Mouse (Mus musculus): Measurements from ENCODE around the gene Vamp8. TPM values are rescaled to one million over a fixed set of nuclear protein-coding genes. Genes with fewer than 3 reads are reported as not detected.

The Vamp8 gene
- polyA plus RNA-seq (2014; fragmentation: Nextera tagmentation; extraction: Ambion mirVana) = 137 and 142 TPM in 2 replicates

DNA sequence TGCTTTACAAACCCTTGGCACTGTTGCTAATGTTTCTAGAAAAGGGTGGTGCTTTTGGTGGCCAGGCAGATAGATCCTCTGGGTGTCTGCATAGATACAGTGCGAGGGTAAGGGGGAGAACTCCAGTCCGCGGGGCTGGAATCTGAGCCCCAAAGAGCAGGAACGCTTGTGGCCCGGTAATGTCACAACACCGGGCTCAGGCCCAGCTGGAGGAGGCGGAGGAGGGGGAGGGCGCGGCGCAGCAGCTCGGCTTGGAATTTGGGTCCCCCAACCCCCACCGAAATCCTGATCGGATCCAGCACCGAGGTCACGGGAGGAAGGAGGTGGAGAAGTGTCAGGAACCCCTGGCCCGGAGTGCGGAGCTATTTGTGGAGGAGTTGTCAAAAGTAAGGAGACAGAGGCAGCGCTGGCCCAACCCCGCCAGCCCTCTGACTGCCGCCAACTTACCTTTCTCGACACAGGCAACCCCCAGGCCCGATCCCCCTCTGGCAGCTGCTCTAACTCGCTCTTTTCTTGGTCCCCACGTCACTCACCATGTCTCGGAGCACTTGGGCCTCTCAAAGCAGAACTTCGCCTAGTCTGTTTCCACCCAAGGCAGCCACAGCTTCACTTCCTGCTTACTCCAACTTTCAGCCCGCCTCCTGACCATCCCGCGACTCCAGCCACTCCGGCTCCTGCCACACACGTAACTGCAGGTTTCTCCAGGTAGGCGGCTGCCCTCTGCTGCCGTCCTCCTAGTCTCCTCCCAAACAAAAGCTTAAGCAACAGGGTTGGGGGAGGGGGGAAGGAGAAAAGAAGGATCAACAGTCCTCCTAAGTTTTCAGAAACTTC, at the start of gene Vamp8:
Gene Vamp8, minus strand, starts transcription at position 763 of the 831 bp plus-strand sequence.
- Histone ChIP-seq H3K9me3 (replicated peaks; ENCODE audit: control insufficient read depth, low read length) (no peaks in the 10 kb centered on the region), H3K4me2 (peak within 1 kb of the TSS; percentile 82), H3K4me3 (ENCODE audit: low read depth, low read length) (peak within 1 kb of the TSS; percentile 60), H3K27ac (ENCODE audit: low read depth, low read length) (peak within 1 kb of the TSS; percentile 97), H3K9ac (ENCODE audit: low read depth, low read length) (peak within 1 kb of the TSS; percentile 93), H3K27me3 (ENCODE audit: control insufficient read depth, insufficient read depth, low read length) (no peaks in the 10 kb centered on the region), H3K4me1 (ENCODE audit: control insufficient read depth, insufficient read depth, low read length) (peaks cover 19% of the 10 kb centered on the region), H3K36me3 (ENCODE audit: control insufficient read depth, insufficient read depth, low read length) (peaks cover 5% of the 10 kb centered on the region)
- under 1% methylated on average over 33 of the region's 33 CpGs for WGBS (ENCODE audit: insufficient replicate concordance)
- ATAC-seq (replicated peaks; ENCODE audit: insufficient number of reproducible peaks, low FRiP score, low TSS enrichment) = peak; percentile 55

DNA sequence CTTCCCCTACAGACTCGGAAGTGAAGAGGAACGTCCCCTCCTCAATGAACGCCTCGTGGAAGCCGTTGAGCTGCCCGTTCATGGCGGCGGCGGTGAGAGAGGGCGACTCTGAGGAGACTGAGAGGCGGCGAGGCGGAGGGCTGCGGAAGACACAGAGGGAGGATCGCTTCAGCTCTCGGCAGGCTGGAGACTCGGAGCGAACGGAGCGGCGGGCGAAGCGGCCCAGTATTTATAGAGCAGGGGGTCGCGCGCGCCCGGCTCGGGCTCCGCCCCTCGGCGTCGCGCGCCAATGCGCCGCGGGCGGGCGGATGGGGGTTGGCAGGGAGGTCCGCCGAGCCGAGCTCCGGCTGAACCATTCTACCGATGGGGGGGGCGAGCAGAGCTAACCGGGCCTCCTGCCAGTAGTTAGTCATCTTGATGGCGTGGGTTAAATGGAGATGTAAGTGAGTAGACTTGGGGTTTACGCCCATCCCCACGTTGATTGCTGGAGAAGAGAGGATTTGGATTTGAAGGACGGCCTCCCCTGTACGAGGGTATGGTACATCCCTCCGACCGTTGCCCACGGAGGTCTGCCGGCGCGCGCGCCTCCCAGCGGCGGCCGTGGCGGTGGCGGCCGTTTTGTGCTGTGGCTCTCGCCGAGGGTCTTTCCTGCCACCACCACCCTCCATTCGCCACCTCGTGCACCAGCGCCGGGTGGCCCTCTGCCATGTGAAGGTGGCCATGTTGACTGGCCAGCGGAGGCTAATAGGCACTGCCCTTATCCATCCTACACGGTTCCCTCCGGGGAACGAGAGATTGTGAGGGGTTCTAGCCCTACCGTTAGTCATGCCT, 49.1 kb upstream of the Vamp8 start, which contains the start of gene Mat2a:
Gene Mat2a, minus strand, starts transcription at position 204 of the 831 bp plus-strand sequence.
- peak; percentile 85 for ATAC-seq (replicated peaks; ENCODE audit: insufficient number of reproducible peaks, low FRiP score, low TSS enrichment)
- Histone ChIP-seq H3K36me3 (ENCODE audit: control insufficient read depth, insufficient read depth, low read length) (peaks cover 21% of the 10 kb centered on the region), H3K9me3 (replicated peaks; ENCODE audit: control insufficient read depth, low read length) (no peaks in the 10 kb centered on the region), H3K27ac (ENCODE audit: low read depth, low read length) (peak within 1 kb of the TSS; percentile 97), H3K4me3 (ENCODE audit: low read depth, low read length) (peak within 1 kb of the TSS; percentile 74), H3K9ac (ENCODE audit: low read depth, low read length) (peak within 1 kb of the TSS; percentile 95), H3K4me2 (peak within 1 kb of the TSS; percentile 73), H3K27me3 (ENCODE audit: control insufficient read depth, insufficient read depth, low read length) (no peaks in the 10 kb centered on the region), H3K4me1 (ENCODE audit: control insufficient read depth, insufficient read depth, low read length) (peaks cover 24% of the 10 kb centered on the region)
- WGBS (ENCODE audit: insufficient replicate concordance) = under 1% methylated on average over 77 of the region's 77 CpGs

DNA sequence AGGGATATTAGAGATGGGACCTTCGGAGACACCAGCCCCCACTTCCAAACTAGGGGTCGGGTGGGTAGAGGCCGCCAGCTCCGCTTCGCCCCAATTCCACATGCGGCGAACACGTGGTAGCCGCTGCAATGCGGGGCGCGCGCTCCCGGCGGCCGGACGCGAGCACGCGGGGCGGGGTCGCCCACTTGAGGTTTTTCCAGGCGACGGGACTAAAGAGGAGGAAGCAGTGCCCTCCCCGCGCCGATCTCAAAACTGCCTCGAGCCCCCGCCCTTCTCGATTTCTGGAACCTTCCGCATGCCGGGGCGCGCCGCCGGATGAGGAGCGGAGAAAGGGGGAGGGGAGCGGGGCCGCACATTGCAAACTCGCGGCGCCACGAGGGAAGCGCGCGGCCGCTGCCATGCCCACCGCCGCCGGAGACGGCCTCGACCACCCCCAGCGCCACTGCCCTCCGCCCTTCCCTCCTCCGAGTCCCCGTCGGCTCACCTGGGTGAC, 48.4 kb upstream of the Vamp8 start:
- Histone ChIP-seq H3K9me3 (replicated peaks; ENCODE audit: control insufficient read depth, low read length) (no peaks in the 10 kb centered on the region), H3K9ac (ENCODE audit: low read depth, low read length) (peak overlapping the region; percentile 95), H3K27me3 (ENCODE audit: control insufficient read depth, insufficient read depth, low read length) (no peaks in the 10 kb centered on the region), H3K4me1 (ENCODE audit: control insufficient read depth, insufficient read depth, low read length) (peaks cover 24% of the 10 kb centered on the region), H3K36me3 (ENCODE audit: control insufficient read depth, insufficient read depth, low read length) (peaks cover 21% of the 10 kb centered on the region), H3K4me2 (peak overlapping the region; percentile 73), H3K27ac (ENCODE audit: low read depth, low read length) (peak overlapping the region; percentile 97), H3K4me3 (ENCODE audit: low read depth, low read length) (peak overlapping the region; percentile 74)
- peak; percentile 70 for ATAC-seq (replicated peaks; ENCODE audit: insufficient number of reproducible peaks, low FRiP score, low TSS enrichment)
- WGBS (ENCODE audit: insufficient replicate concordance) = under 1% methylated on average over 51 of the region's 57 CpGs

DNA sequence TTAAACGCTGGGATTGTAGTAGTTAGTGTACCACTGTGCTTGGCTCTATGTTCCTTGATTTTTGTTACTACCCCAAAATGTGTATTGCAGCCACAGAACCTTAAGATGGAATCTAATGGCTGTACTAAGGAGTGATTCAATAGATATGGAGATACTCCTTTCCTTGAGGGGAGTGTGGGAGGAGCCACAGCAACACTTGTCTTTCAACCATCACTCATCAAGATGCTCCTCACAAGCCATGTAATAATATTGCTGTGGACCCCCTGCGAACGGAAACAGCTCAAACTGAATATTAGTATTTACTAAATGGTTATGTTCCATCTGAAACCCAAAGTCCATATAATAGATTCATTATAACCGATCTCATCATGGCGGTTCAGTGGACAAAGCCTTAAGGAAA, 47.7 kb upstream of the Vamp8 start:
- peak overlapping the region; percentile 97 for H3K27ac ChIP-seq (ENCODE audit: low read depth, low read length)
- no peaks in the 10 kb centered on the region for H3K9me3 ChIP-seq (replicated peaks; ENCODE audit: control insufficient read depth, low read length)
- H3K9ac ChIP-seq (ENCODE audit: low read depth, low read length) = peak overlapping the region; percentile 95
- H3K36me3 ChIP-seq (ENCODE audit: control insufficient read depth, insufficient read depth, low read length) = peaks cover 23% of the 10 kb centered on the region
- H3K4me2 ChIP-seq = peak overlapping the region; percentile 73
- peak overlapping the region; percentile 74 for H3K4me3 ChIP-seq (ENCODE audit: low read depth, low read length)
- no peaks in the 10 kb centered on the region for H3K27me3 ChIP-seq (ENCODE audit: control insufficient read depth, insufficient read depth, low read length)
- no peak for ATAC-seq (replicated peaks; ENCODE audit: insufficient number of reproducible peaks, low FRiP score, low TSS enrichment)
- H3K4me1 ChIP-seq (ENCODE audit: control insufficient read depth, insufficient read depth, low read length) = peaks cover 24% of the 10 kb centered on the region
- 2% methylated on average over 5 of the region's 5 CpGs for WGBS (ENCODE audit: insufficient replicate concordance)

DNA sequence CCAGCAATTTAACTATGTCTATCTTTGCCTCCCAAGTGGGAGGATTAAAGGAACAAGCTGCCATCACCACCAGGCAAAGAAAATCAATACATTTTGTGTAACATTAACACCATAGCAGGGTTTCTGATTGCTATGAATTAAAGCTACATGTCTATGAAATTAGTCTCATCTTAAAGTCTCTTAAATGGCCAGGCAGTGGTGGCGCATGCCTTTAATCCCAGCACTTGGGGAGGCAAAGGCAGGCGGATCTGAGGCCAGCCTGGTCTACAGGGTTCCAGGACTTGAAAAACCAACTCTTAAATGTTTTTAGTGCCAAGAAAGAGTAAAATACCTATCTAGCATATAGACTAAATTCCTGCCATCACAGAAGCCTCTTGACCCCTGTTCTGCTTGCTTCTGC, 41.6 kb upstream of the Vamp8 start:
- 79% methylated on average over 2 of the region's 2 CpGs for WGBS (ENCODE audit: insufficient replicate concordance)
- peaks cover 30% of the 10 kb centered on the region for H3K36me3 ChIP-seq (ENCODE audit: control insufficient read depth, insufficient read depth, low read length)
- H3K9ac ChIP-seq (ENCODE audit: low read depth, low read length) = no peak overlapping the region
- H3K4me1 ChIP-seq (ENCODE audit: control insufficient read depth, insufficient read depth, low read length) = peaks cover 5% of the 10 kb centered on the region
- no peak overlapping the region for H3K27ac ChIP-seq (ENCODE audit: low read depth, low read length)
- H3K4me2 ChIP-seq = no peak overlapping the region
- no peaks in the 10 kb centered on the region for H3K9me3 ChIP-seq (replicated peaks; ENCODE audit: control insufficient read depth, low read length)
- H3K4me3 ChIP-seq (ENCODE audit: low read depth, low read length) = no peak overlapping the region
- no peaks in the 10 kb centered on the region for H3K27me3 ChIP-seq (ENCODE audit: control insufficient read depth, insufficient read depth, low read length)
- ATAC-seq (replicated peaks; ENCODE audit: insufficient number of reproducible peaks, low FRiP score, low TSS enrichment) = no peak

DNA sequence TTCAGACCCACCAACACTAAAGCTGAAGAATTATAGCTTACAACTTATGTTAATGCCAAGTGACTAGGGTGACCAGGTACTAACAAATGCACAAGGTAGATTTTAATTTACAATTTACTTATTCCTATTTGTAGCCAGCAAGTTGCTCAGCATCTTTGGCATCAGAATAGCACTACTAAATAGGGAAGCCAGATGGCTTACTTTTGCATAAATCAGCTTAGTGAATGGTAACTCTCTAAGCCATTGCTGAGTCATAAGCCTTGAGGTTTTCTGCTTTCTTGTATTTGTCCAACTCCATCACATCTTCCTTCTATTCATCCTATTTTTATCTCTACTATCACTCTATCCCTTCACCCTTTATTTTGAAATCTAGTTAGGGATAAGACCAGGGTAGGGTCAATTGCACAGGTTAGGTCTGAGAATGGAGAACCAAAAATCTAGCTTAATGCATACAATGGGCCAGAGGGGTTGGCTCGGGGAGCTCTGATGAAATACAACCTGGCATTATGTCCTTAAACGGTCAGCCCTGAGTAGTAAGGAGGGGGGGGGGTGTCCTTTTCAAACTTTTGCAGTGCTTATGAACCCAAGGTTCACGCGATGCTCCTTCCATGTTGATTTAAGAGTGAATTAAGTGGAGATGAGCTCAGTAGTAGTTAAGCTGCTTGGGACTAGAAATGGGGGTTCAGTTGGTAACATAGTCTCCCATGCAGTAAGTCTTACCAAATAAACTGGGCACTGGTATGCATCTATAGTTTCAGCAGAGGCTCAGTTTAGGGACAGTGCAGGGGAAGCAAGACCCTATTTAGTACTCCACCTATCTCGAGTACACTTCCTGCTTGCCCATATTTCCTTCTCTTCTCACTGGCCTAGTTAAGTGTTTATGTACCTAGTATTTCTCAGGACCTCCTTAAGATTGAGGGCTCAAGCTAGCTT, 40.8 kb upstream of the Vamp8 start:
- H3K4me1 ChIP-seq (ENCODE audit: control insufficient read depth, insufficient read depth, low read length) = no peaks in the 10 kb centered on the region
- peak; percentile 44; the same call in 1 of the 2 replicates for ATAC-seq (replicated peaks; ENCODE audit: insufficient number of reproducible peaks, low FRiP score, low TSS enrichment)
- no peak overlapping the region for H3K4me3 ChIP-seq (ENCODE audit: low read depth, low read length)
- H3K9me3 ChIP-seq (replicated peaks; ENCODE audit: control insufficient read depth, low read length) = no peaks in the 10 kb centered on the region
- H3K27ac ChIP-seq (ENCODE audit: low read depth, low read length) = 0 out of 2 replicates have a peak overlapping the region, but pooled peaks have one; percentile 29
- no peak overlapping the region for H3K9ac ChIP-seq (ENCODE audit: low read depth, low read length)
- no peaks in the 10 kb centered on the region for H3K27me3 ChIP-seq (ENCODE audit: control insufficient read depth, insufficient read depth, low read length)
- peaks cover 26% of the 10 kb centered on the region for H3K36me3 ChIP-seq (ENCODE audit: control insufficient read depth, insufficient read depth, low read length)
- WGBS (ENCODE audit: insufficient replicate concordance) = 40% methylated on average over 5 of the region's 5 CpGs
- H3K4me2 ChIP-seq = no peak overlapping the region

DNA sequence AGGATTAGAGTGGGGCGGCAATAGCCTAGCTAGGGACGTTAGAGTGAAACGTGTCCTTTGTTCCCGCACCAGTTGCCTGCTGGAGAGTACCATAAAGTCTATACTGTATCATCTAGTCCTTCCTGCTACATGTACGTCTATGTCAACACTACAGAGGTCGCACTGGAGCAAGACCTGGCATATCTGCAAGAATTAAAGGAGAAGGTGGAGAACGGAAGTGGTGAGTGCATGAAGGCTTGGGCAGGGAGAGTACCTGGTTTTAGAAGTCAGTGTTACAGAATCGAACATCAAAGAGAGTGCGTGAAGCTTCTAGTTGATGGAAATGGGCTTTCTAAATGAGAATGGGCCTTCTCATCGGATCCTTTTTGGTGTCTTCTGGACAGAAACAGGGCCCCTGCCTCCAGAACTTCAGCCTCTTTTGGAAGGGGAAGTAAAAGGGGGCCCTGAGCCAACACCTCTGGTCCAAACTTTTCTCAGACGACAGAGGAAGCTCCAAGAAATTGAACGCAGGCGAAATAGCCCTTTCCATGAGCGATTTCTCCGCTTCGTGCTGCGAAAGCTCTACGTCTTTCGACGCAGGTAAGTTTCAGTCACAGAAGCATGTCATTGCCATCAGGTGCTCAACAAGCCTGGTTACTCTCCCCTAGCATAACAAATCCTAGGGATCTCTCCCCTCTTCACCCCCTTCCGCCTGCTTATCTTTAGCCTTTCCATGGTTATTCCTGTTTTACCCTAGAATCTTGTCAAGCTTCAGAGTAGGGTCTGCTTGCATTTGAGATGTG, 38.7 kb upstream of the Vamp8 start:
- no peak overlapping the region for H3K4me2 ChIP-seq
- H3K9me3 ChIP-seq (replicated peaks; ENCODE audit: control insufficient read depth, low read length) = no peaks in the 10 kb centered on the region
- no peak for ATAC-seq (replicated peaks; ENCODE audit: insufficient number of reproducible peaks, low FRiP score, low TSS enrichment)
- no peak overlapping the region for H3K9ac ChIP-seq (ENCODE audit: low read depth, low read length)
- H3K27me3 ChIP-seq (ENCODE audit: control insufficient read depth, insufficient read depth, low read length) = no peaks in the 10 kb centered on the region
- H3K4me3 ChIP-seq (ENCODE audit: low read depth, low read length) = no peak overlapping the region
- no peak overlapping the region for H3K27ac ChIP-seq (ENCODE audit: low read depth, low read length)
- H3K4me1 ChIP-seq (ENCODE audit: control insufficient read depth, insufficient read depth, low read length) = no peaks in the 10 kb centered on the region
- 84% methylated on average over 21 of the region's 21 CpGs for WGBS (ENCODE audit: insufficient replicate concordance)
- H3K36me3 ChIP-seq (ENCODE audit: control insufficient read depth, insufficient read depth, low read length) = peaks cover 35% of the 10 kb centered on the region

Measured in heart, embryonic 11.5 days (tissue).